Mouse (Mus musculus) cortical plate, adult 2 months (tissue): Measurements from ENCODE around the gene Eefsec.

Source experiments
- CTCF ChIP-seq: fragments of 200-500 bp; IDR thresholded peaks from 2 replicates; pipeline ENCODE4 v1.5.1; 2011; ENCODE audit warnings: mild to moderate bottlenecking, control low read depth, low read length; ENCODE audit not compliant: insufficient read depth; ENCODE audit errors: extremely low read depth
- POLR2A ChIP-seq: fragments of 200-500 bp; IDR thresholded peaks from 2 replicates; pipeline ENCODE4 v1.6.1; 2011; ENCODE audit warnings: mild to moderate bottlenecking, low read length, control low read depth; ENCODE audit not compliant: insufficient read depth; ENCODE audit errors: extremely low read depth

- TF ChIP-seq CTCF = no peak
- no peak for TF ChIP-seq POLR2A
These were observed 180.3 kb downstream of the Eefsec start for GRCm38 (mm10) chr6:88266055-88266454.
